Mouse (Mus musculus) left cerebral cortex, adult 2 months (tissue): ENCODE measurements around the gene Ltbp2. TPM values are rescaled to one million over a fixed set of nuclear protein-coding genes. Genes with fewer than 3 reads are reported as not detected.

Experiments used
- DNase-seq, 2 experiments: peaks; one replicate each; pipeline ENCODE4 v3.0.0; 2021 to 2022; ENCODE audit warnings: low spot score in 2 of 2, mixed read lengths in 1 of 2; ENCODE audit errors: extremely low spot score in 1 of 2
- H3K27ac ChIP-seq: fragments of 200-600 bp; 2 replicates; pipeline ENCODE4 v1.8.1; 2022
- H3K4me3 ChIP-seq: fragments of 200-600 bp; 2 replicates; pipeline ENCODE4 v1.8.1; 2022
- CTCF ChIP-seq: fragments of 200-600 bp; IDR thresholded peaks from 2 replicates; pipeline ENCODE4 v1.8.1; 2022; ENCODE audit warnings: antibody characterized with exemption, mild to moderate bottlenecking, moderate library complexity
- intact Hi-C: fragments of 180-260 bp; cut with DNase I; formaldehyde crosslinking; loops from one replicate; pipeline ENCODE4 v1.15.1; 2025
- long read RNA-seq, 2 experiments: library from polyadenylated mRNA; stranded (forward); transcript quantifications; one replicate each; pipeline ENCODE4 v2.0.0; 2021; ENCODE audit warnings: borderline mapping rate in 2 of 2
- total RNA-seq, 2 experiments: library from RNA; stranded (reverse); gene quantifications; 2 replicates each; pipeline ENCODE4 v1.2.3; 2021

Gene Ltbp2
- total RNA-seq = under 1 TPM; 0.45 to 0.94 TPM
- long read RNA-seq, experiment 1 = 0 reads
- long read RNA-seq, experiment 2 = 0 reads

- Histone ChIP-seq H3K4me3 (no peak within 1 kb of the TSS), H3K27ac (no peak within 1 kb of the TSS)
- DNase-seq = peak; percentile 66 to 68
- peak; percentile 75 for TF ChIP-seq CTCF
- intact Hi-C loops = no loop called here
Measured at GRCm38 (mm10) chr12:84876481-84877121, at the start of gene Ltbp2. Gene Ltbp2 (minus strand): TSS chr12:84876532.

GRCm38 (mm10) chr12:84924324-84924723, 48.0 kb upstream of the Ltbp2 start:
- Histone ChIP-seq H3K4me3 (no peak overlapping the region), H3K27ac (no peak overlapping the region)
- TF ChIP-seq CTCF = no peak
- intact Hi-C loops = no loop called here
- no peak for DNase-seq

GRCm38 (mm10) chr12:84921881-84922419, 45.6 kb upstream of the Ltbp2 start:
- TF ChIP-seq CTCF = no peak
- no peak overlapping the region for H3K4me3 ChIP-seq
- no peak for DNase-seq
- no peak overlapping the region for H3K27ac ChIP-seq
- intact Hi-C loops = no loop called here

GRCm38 (mm10) chr12:84918809-84919208, 42.5 kb upstream of the Ltbp2 start:
- no peak for DNase-seq
- no peak overlapping the region for H3K27ac ChIP-seq

GRCm38 (mm10) chr12:84917799-84918198, 41.5 kb upstream of the Ltbp2 start:
- no peak for TF ChIP-seq CTCF
- DNase-seq = no peak
- intact Hi-C loops = no loop called here
- Histone ChIP-seq H3K4me3 (no peak overlapping the region), H3K27ac (no peak overlapping the region)

More at GRCm38 (mm10) chr12:84918809-84919208, 42.5 kb upstream of the Ltbp2 start:
- no peak for TF ChIP-seq CTCF
- intact Hi-C loops = no loop called here
- no peak overlapping the region for H3K4me3 ChIP-seq

- no peak overlapping the region for H3K27ac ChIP-seq
- H3K4me3 ChIP-seq = no peak overlapping the region
- DNase-seq = no peak
- no peak for TF ChIP-seq CTCF
- intact Hi-C loops = no loop called here
Measured at GRCm38 (mm10) chr12:84914959-84915358, 38.6 kb upstream of the Ltbp2 start.

GRCm38 (mm10) chr12:84912652-84913104, 36.3 kb upstream of the Ltbp2 start:
- H3K4me3 ChIP-seq = no peak overlapping the region
- no peak for TF ChIP-seq CTCF
- intact Hi-C loops = no loop called here
- no peak for DNase-seq
- no peak overlapping the region for H3K27ac ChIP-seq

- no peak for TF ChIP-seq CTCF
- intact Hi-C loops = no loop called here
Measured at GRCm38 (mm10) chr12:84911640-84912039, 35.3 kb upstream of the Ltbp2 start.

GRCm38 (mm10) chr12:84910066-84910465, 33.7 kb upstream of the Ltbp2 start:
- no peak overlapping the region for H3K4me3 ChIP-seq
- intact Hi-C loops = no loop called here
- no peak for TF ChIP-seq CTCF
- H3K27ac ChIP-seq = no peak overlapping the region
- DNase-seq = no peak

More at GRCm38 (mm10) chr12:84911640-84912039, 35.3 kb upstream of the Ltbp2 start:
- DNase-seq = no peak
- Histone ChIP-seq H3K27ac (no peak overlapping the region), H3K4me3 (no peak overlapping the region)

- intact Hi-C loops = no loop called here
- TF ChIP-seq CTCF = no peak
- Histone ChIP-seq H3K4me3 (no peak overlapping the region), H3K27ac (no peak overlapping the region)
- no peak for DNase-seq
Measured at GRCm38 (mm10) chr12:84907627-84908480, 31.5 kb upstream of the Ltbp2 start.

GRCm38 (mm10) chr12:84907024-84907626, 30.8 kb upstream of the Ltbp2 start:
- TF ChIP-seq CTCF = no peak
- Histone ChIP-seq H3K4me3 (no peak overlapping the region), H3K27ac (no peak overlapping the region)
- intact Hi-C loops = no loop called here
- DNase-seq = no peak

- H3K4me3 ChIP-seq = no peak overlapping the region
- no peak overlapping the region for H3K27ac ChIP-seq
- no peak for DNase-seq
- intact Hi-C loops = no loop called here
- no peak for TF ChIP-seq CTCF
Measured at GRCm38 (mm10) chr12:84904399-84904798, 28.1 kb upstream of the Ltbp2 start.
